Mouse (Mus musculus): ENCODE data around the gene Dnajb9. TPM values are rescaled to one million over a fixed set of nuclear protein-coding genes. Genes with fewer than 3 reads are reported as not detected.

The Dnajb9 gene
- total RNA-seq (2014; rRNA removed) (12.3 and 40.8 TPM in 2 replicates), polyA plus RNA-seq (2015; fragmentation: Nextera tagmentation; extraction: Ambion mirVana) (31.8 and 34.7 TPM in 2 replicates)

DNA sequence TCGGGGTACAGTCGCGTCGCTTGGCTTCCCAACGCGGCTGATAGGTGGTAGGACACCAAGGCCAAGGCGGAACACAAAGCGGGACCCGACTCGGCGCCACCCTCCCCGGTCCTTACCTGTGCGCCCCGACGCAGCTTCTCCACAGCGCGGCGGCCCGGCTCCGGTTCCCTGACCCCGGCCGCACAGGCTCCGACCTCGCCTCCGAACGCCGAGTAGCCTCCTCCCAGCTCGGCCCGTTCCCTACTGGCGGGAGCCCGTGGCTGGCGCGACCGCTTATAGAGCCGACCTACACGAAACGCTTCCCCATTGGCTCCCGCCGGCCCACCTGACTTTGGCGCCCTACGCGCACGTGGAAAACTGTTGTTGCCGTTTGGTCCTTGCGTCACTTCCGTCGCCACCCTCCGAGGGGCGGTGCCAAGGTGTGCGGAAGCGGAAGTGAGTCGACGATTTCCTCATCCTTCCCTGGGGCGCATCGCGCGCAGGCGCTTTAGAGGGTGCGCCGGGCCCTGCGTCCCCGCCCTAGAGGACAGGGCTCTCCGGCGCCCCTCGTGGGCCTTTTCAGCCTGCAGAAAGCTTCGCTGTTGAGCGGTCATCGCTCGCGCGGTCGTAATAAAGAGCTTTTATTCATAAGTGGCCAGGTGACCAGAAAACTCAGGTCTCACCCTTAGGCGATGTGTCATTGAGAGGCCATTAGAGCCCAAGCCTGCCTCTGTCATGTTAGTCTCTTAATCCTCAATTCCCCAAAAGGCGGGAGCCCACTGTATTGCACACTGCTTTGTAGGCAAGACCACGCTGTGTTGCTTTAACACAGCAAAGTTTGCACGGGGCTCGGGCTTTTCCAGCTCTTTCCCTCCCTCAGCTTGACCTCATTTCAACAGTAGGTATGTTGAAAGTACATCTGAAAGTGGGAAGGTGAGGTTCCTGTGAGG, at the start of gene Dnajb9:
TSS of gene Dnajb9 (minus strand) at position 503 of the 929 bp plus-strand sequence.
- peak; percentile 100 for DNase-seq (ENCODE audit: low spot score)
- peak; percentile 80 for TF ChIP-seq CTCF (IDR thresholded peaks at IDR 0.05; ENCODE audit: low read depth)
- Histone ChIP-seq H3K36me3 (ENCODE audit: insufficient read depth, low read length) (no peaks in the 10 kb centered on the region; the same call in 1 of the 2 replicates), H3K27me3 (ENCODE audit: insufficient read depth, low read length) (no peaks in the 10 kb centered on the region), H3K9ac (replicated peaks; ENCODE audit: low read length) (peak within 1 kb of the TSS; percentile 93), H3K4me1 (ENCODE audit: insufficient read depth, low read length) (no peaks in the 10 kb centered on the region), H3K9me3 (ENCODE audit: low read length) (no peaks in the 10 kb centered on the region), H3K27ac (peak within 1 kb of the TSS; percentile 92), H3K4me2 (ENCODE audit: low read depth, low read length) (peak within 1 kb of the TSS; percentile 75), H3K4me3 (ENCODE audit: low read length) (peak within 1 kb of the TSS; percentile 98)
- under 1% methylated on average over 77 of the region's 77 CpGs for WGBS
- ATAC-seq: peak; percentile 99

DNA sequence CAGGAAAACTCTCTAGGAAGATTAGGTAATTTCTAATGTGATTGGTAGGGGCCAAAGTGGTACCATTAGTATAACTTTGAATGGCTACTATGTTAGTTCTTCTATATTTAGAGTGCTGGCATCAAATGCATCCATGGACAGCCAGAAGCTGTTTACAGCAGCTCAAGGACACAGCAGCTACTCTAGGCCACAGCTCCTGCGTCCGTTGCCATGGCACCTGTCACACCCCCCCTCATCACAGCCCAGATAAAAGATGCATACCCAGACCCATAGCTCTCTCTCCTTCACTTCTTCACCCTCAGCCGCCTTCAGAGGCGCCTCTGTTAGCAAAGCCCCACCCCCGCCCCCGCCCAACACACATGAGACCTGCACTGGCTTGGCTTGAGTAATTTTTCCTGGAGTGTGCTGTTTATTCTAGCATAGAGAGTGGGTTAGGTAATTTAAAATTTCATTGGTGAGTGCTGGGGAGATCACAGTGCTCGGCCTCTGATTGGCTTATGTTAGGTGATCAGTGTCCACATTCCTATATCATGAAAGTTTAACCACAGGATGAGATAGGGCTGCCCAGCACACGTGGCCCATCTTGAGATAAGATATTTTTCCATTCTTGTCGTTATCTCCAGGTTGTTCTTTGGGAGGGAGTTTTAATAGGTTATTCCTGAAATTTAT, 38.3 kb upstream of the Dnajb9 start:
- H3K27me3 ChIP-seq (ENCODE audit: insufficient read depth, low read length): no peaks in the 10 kb centered on the region
- ATAC-seq: no peak
- no peak overlapping the region for H3K4me2 ChIP-seq (ENCODE audit: low read depth, low read length)
- no peak overlapping the region for H3K4me3 ChIP-seq (ENCODE audit: low read length)
- H3K9me3 ChIP-seq (ENCODE audit: low read length): no peaks in the 10 kb centered on the region
- no peaks in the 10 kb centered on the region for H3K4me1 ChIP-seq (ENCODE audit: insufficient read depth, low read length)
- WGBS: 69% methylated on average over 9 of the region's 9 CpGs
- H3K36me3 ChIP-seq (ENCODE audit: insufficient read depth, low read length): no peaks in the 10 kb centered on the region
- TF ChIP-seq CTCF (IDR thresholded peaks at IDR 0.05; ENCODE audit: low read depth): no peak
- H3K27ac ChIP-seq: no peak overlapping the region
- H3K9ac ChIP-seq (replicated peaks; ENCODE audit: low read length): no peak overlapping the region
- no peak for DNase-seq (ENCODE audit: low spot score)

DNA sequence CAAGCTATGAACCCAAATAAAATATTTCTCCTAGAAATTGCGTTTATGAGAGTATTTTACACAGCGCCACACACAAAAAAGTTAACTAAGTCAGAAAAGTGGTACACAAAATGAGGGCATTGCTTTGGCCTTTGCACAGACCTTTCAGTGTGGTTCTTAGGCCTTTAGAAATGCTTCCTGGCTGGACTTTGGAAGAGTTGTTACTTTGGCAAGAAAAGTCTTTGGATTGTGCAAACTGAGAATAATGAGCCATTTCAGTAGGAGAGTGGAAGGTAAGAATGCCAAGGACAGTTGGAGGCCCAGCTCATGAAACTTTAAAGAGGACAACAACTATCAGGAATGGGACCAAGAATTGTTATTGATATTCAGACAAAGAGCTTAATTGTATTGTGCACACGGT, 35.6 kb upstream of the Dnajb9 start:
- H3K9me3 ChIP-seq (ENCODE audit: low read length): no peaks in the 10 kb centered on the region
- no peak overlapping the region for H3K4me2 ChIP-seq (ENCODE audit: low read depth, low read length)
- H3K36me3 ChIP-seq (ENCODE audit: insufficient read depth, low read length): no peaks in the 10 kb centered on the region
- ATAC-seq: no peak
- H3K27me3 ChIP-seq (ENCODE audit: insufficient read depth, low read length): no peaks in the 10 kb centered on the region
- H3K4me3 ChIP-seq (ENCODE audit: low read length): no peak overlapping the region
- DNase-seq (ENCODE audit: low spot score): no peak
- no peak for TF ChIP-seq CTCF (IDR thresholded peaks at IDR 0.05; ENCODE audit: low read depth)
- no peaks in the 10 kb centered on the region for H3K4me1 ChIP-seq (ENCODE audit: insufficient read depth, low read length)
- no peak overlapping the region for H3K9ac ChIP-seq (replicated peaks; ENCODE audit: low read length)
- WGBS: 83% methylated on average over 3 of the region's 3 CpGs
- no peak overlapping the region for H3K27ac ChIP-seq

DNA sequence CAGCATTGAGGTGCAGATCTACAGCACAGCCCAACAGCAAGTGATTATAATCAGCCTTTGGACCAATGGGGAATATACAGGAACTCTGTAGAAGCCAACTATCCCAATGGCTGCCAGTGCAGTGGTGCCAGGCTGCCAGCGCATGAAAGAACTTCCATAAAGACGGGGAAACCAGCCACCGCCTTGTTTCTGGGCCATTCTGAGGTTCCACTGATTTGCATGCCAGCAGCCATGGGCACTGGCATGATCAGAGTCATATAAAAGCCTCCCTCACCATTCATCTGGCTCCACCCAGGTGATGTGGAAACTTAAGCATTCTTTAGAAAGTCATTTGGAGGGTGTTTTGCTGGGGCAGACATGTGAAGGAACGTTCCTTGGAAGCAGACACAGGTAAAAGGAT, 32.3 kb upstream of the Dnajb9 start:
- no peak overlapping the region for H3K4me3 ChIP-seq (ENCODE audit: low read length)
- ATAC-seq: no peak
- no peak for DNase-seq (ENCODE audit: low spot score)
- H3K27me3 ChIP-seq (ENCODE audit: insufficient read depth, low read length): no peaks in the 10 kb centered on the region
- 88% methylated on average over 4 of the region's 4 CpGs for WGBS
- H3K9ac ChIP-seq (replicated peaks; ENCODE audit: low read length): no peak overlapping the region
- no peak for TF ChIP-seq CTCF (IDR thresholded peaks at IDR 0.05; ENCODE audit: low read depth)
- H3K4me2 ChIP-seq (ENCODE audit: low read depth, low read length): no peak overlapping the region
- H3K27ac ChIP-seq: no peak overlapping the region
- H3K36me3 ChIP-seq (ENCODE audit: insufficient read depth, low read length): no peaks in the 10 kb centered on the region
- no peaks in the 10 kb centered on the region for H3K9me3 ChIP-seq (ENCODE audit: low read length)
- no peaks in the 10 kb centered on the region for H3K4me1 ChIP-seq (ENCODE audit: insufficient read depth, low read length)

DNA sequence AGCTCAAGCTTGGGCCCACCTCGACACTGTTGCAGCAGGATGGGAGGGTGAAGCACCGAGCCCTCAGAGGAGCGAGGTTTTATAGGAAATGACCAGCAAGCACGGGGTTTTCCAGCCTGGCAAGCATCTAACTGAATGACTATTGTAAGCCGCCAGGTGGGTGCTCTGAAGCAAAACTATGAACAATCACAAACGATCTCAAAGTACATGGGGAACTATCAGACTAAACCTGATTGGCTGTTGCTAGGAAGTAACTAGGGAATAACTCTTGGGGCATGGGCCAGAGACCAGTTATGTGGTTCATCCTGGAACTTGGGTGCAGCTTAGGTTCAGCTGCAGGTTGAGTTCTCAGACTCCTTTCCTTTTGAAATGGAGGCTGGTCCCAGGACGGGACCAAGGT, 31.0 kb upstream of the Dnajb9 start:
- TF ChIP-seq CTCF (IDR thresholded peaks at IDR 0.05; ENCODE audit: low read depth): no peak
- Histone ChIP-seq H3K4me1 (ENCODE audit: insufficient read depth, low read length) (no peaks in the 10 kb centered on the region), H3K4me2 (ENCODE audit: low read depth, low read length) (no peak overlapping the region), H3K27ac (no peak overlapping the region), H3K4me3 (ENCODE audit: low read length) (no peak overlapping the region), H3K36me3 (ENCODE audit: insufficient read depth, low read length) (no peaks in the 10 kb centered on the region), H3K27me3 (ENCODE audit: insufficient read depth, low read length) (no peaks in the 10 kb centered on the region), H3K9me3 (ENCODE audit: low read length) (no peaks in the 10 kb centered on the region), H3K9ac (replicated peaks; ENCODE audit: low read length) (no peak overlapping the region)
- WGBS: 71% methylated on average over 7 of the region's 7 CpGs
- no peak for ATAC-seq
- DNase-seq (ENCODE audit: low spot score): no peak

DNA sequence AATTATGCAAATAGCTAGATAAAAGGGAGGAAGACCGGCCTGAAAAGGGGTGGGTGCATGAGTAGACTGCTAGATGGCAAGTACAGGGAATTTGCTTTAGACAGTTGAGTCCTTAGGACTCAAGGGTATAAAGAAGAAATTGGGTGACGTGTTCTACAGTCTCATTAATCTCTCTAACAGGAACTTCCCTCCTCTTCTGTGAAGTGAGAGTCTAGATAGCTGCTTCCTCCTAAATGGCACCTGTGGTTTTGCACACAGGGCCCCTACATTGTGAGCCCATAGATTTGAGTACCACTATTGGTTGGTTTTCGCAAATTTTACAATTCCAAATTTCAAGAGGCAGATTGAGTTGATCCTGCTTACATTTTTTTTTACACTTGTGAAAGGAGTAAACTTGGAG, 14.5 kb upstream of the Dnajb9 start:
- H3K27me3 ChIP-seq (ENCODE audit: insufficient read depth, low read length): no peaks in the 10 kb centered on the region
- DNase-seq (ENCODE audit: low spot score): no peak
- no peak overlapping the region for H3K9ac ChIP-seq (replicated peaks; ENCODE audit: low read length)
- no peaks in the 10 kb centered on the region for H3K4me1 ChIP-seq (ENCODE audit: insufficient read depth, low read length)
- no peak overlapping the region for H3K4me3 ChIP-seq (ENCODE audit: low read length)
- H3K9me3 ChIP-seq (ENCODE audit: low read length): no peaks in the 10 kb centered on the region
- no peak for ATAC-seq
- H3K36me3 ChIP-seq (ENCODE audit: insufficient read depth, low read length): no peaks in the 10 kb centered on the region
- TF ChIP-seq CTCF (IDR thresholded peaks at IDR 0.05; ENCODE audit: low read depth): no peak
- no peak overlapping the region for H3K27ac ChIP-seq
- H3K4me2 ChIP-seq (ENCODE audit: low read depth, low read length): no peak overlapping the region
- 74% methylated on average over 3 of the region's 3 CpGs for WGBS

All from hindbrain, postnatal 0 days (tissue).